21 mouse cellular contexts compared by ENCODE assay signal in genomic region chr5:138137257-138137656, GRCm38 (mm10). TPM values are rescaled to one million over a fixed set of nuclear protein-coding genes. Genes with fewer than 3 reads are reported as not detected.
DNase-seq lines count a peak whose midpoint lies in the region; ATAC-seq lines count a peak whose summit lies in the region.
"Had no signal": no experiment of that assay in that cellular context is flagged by ENCODE, and none has a peak within 500 bp of the region (broad histone marks: within the 10 kb centered on the region; RNA-seq: fewer than 3 reads in every experiment).

No protein-coding gene starts in this region.

- no peak overlapping the region for H3K4me3 ChIP-seq in liver, embryonic 12.5 days
- H3K4me3 ChIP-seq: embryonic facial prominence, embryonic 10.5 days; forebrain, embryonic 10.5 days; heart, embryonic 10.5 days; hindbrain, embryonic 10.5 days; layer of hippocampus, adult 2 months; limb, embryonic 13.5 days; lung, embryonic 15.5 days; midbrain, embryonic 12.5 days; neural tube, embryonic 15.5 days had no signal

- no peaks in the 10 kb centered on the region for H3K27me3 ChIP-seq in liver, embryonic 12.5 days (replicated peaks)
- H3K27me3 ChIP-seq: limb, embryonic 13.5 days; lung, embryonic 15.5 days; midbrain, embryonic 12.5 days; neural tube, embryonic 15.5 days had no signal

- peaks cover 33% of the 10 kb centered on the region for H3K36me3 ChIP-seq in liver, embryonic 12.5 days

- H3K9ac ChIP-seq in liver, embryonic 12.5 days = no peak overlapping the region
- H3K9ac ChIP-seq: limb, embryonic 13.5 days; lung, embryonic 15.5 days; midbrain, embryonic 12.5 days; neural tube, embryonic 15.5 days had no signal

- peak; percentile 87 for ATAC-seq in liver, embryonic 12.5 days
- ATAC-seq in megakaryocyte progenitor cell, adult 5-6 weeks (replicated peaks; ENCODE audit: poor library complexity) = peak; percentile 76

- peak; percentile 38 for DNase-seq in MEL-GATA-1-ER (ENCODE audit: extremely low read depth, low read depth)
- DNase-seq in c-Kit-positive CD71-positive TER-119-positive erythroid progenitor cells, embryonic 14.5 days (ENCODE audit: low spot score) = peak; percentile 37
- DNase-seq in thymus, postnatal 14 days = no peak
- DNase-seq in retina, embryonic 14.5 days (ENCODE audit: low spot score) = no peak
- DNase-seq in thymus, postnatal 25 days = no peak
- DNase-seq in adrenal gland, adult (ENCODE audit: inconsistent age in 2 of 2, low spot score in 1 of 2) = no peak
- DNase-seq: adrenal gland, postnatal 25 days; cerebellum, adult 11 months; cerebellum, adult 9-11 months; layer of hippocampus, postnatal 36 days had no signal

- H3K27ac ChIP-seq in liver, embryonic 12.5 days = no peak overlapping the region; the same call in 1 of the 2 replicates
- H3K27ac ChIP-seq: embryonic facial prominence, embryonic 10.5 days; forebrain, embryonic 10.5 days; heart, embryonic 10.5 days; hindbrain, embryonic 10.5 days; layer of hippocampus, adult 2 months; limb, embryonic 13.5 days; lung, embryonic 15.5 days; midbrain, embryonic 12.5 days; neural tube, embryonic 15.5 days had no signal

- H3K9me3 ChIP-seq in liver, embryonic 12.5 days (replicated peaks) = no peaks in the 10 kb centered on the region
- H3K9me3 ChIP-seq: embryonic facial prominence, embryonic 10.5 days; forebrain, embryonic 10.5 days; heart, embryonic 10.5 days; hindbrain, embryonic 10.5 days; limb, embryonic 13.5 days; lung, embryonic 15.5 days; midbrain, embryonic 12.5 days; neural tube, embryonic 15.5 days had no signal

- WGBS in liver, embryonic 12.5 days (ENCODE audit: insufficient replicate concordance) = 28% methylated on average over 4 of the region's 4 CpGs

- H3K4me1 ChIP-seq in liver, embryonic 12.5 days = peaks cover 22% of the 10 kb centered on the region
- H3K4me1 ChIP-seq: embryonic facial prominence, embryonic 10.5 days; forebrain, embryonic 10.5 days; heart, embryonic 10.5 days; hindbrain, embryonic 10.5 days; limb, embryonic 13.5 days; lung, embryonic 15.5 days; midbrain, embryonic 12.5 days; neural tube, embryonic 15.5 days had no signal

- H3K4me2 ChIP-seq in liver, embryonic 12.5 days = peak overlapping the region; percentile 23
- H3K4me2 ChIP-seq: limb, embryonic 13.5 days; lung, embryonic 15.5 days; midbrain, embryonic 12.5 days; neural tube, embryonic 15.5 days had no signal

RNA-seq across cellular contexts. Expression of gene Zfp113, which starts 18.3 kb away (rescaled TPM):
- polyA plus RNA-seq in liver, embryonic 12.5 days (2016; fragmentation: Nextera tagmentation; extraction: Ambion mirVana) = 4.8 and 5.7 TPM in 2 replicates
- total RNA-seq in megakaryocyte progenitor cell, adult 5-6 weeks (2015) = 6.5 and 7.5 TPM in 2 replicates
- 7.8 and 8.0 TPM in 2 replicates for total RNA-seq in megakaryocyte progenitor cell, adult 5-6 weeks (2017)

RNA-seq across cellular contexts. Expression of gene Zscan21, which starts 20.6 kb away (rescaled TPM):
- polyA plus RNA-seq in liver, embryonic 12.5 days (2016; fragmentation: Nextera tagmentation; extraction: Ambion mirVana) = 19.0 and 19.6 TPM in 2 replicates
- 13.9 and 14.0 TPM in 2 replicates for total RNA-seq in megakaryocyte progenitor cell, adult 5-6 weeks (2015)
- 11.8 and 12.5 TPM in 2 replicates for total RNA-seq in megakaryocyte progenitor cell, adult 5-6 weeks (2017)

RNA-seq across cellular contexts. Expression of gene Cops6, which starts 23.6 kb away (rescaled TPM):
- 181 and 191 TPM in 2 replicates for polyA plus RNA-seq in liver, embryonic 12.5 days (2016; fragmentation: Nextera tagmentation; extraction: Ambion mirVana)
- total RNA-seq in megakaryocyte progenitor cell, adult 5-6 weeks (2015) = 161 and 164 TPM in 2 replicates
- total RNA-seq in megakaryocyte progenitor cell, adult 5-6 weeks (2017) = 54.4 and 55.6 TPM in 2 replicates

RNA-seq across cellular contexts. Expression of gene Ap4m1, which starts 34.5 kb away (rescaled TPM):
- polyA plus RNA-seq in liver, embryonic 12.5 days (2016; fragmentation: Nextera tagmentation; extraction: Ambion mirVana) = 7.9 and 8.3 TPM in 2 replicates
- 14.3 and 15.9 TPM in 2 replicates for total RNA-seq in megakaryocyte progenitor cell, adult 5-6 weeks (2015)
- 34.1 and 36.9 TPM in 2 replicates for total RNA-seq in megakaryocyte progenitor cell, adult 5-6 weeks (2017)

RNA-seq across cellular contexts. Expression of gene Mcm7, which starts 35.0 kb away (rescaled TPM):
- 268 and 271 TPM in 2 replicates for polyA plus RNA-seq in liver, embryonic 12.5 days (2016; fragmentation: Nextera tagmentation; extraction: Ambion mirVana)
- total RNA-seq in megakaryocyte progenitor cell, adult 5-6 weeks (2015) = 239 and 250 TPM in 2 replicates
- 395 and 444 TPM in 2 replicates for total RNA-seq in megakaryocyte progenitor cell, adult 5-6 weeks (2017)

Comparison
In these comparisons a context has a peak if more than half of its experiments do, and no peak if none do; other contexts are left out.
1. DNase-seq: peak in MEL-GATA-1-ER (single experiment) and c-Kit-positive CD71-positive TER-119-positive erythroid progenitor cells, embryonic 14.5 days (single experiment); none in thymus, postnatal 14 days (single experiment), retina, embryonic 14.5 days (single experiment), thymus, postnatal 25 days (single experiment) and adrenal gland, adult (0 of 2).